Mouse (Mus musculus) lung, adult 2 months (tissue): ENCODE results near the gene Pck2. TPM values are rescaled to one million over a fixed set of nuclear protein-coding genes. Genes with fewer than 3 reads are reported as not detected.

Source experiments
- DNase-seq: peaks from one replicate; pipeline ENCODE4 v3.0.0; 2022
- H3K4me1 ChIP-seq: fragments of 200-500 bp; 2 replicates; pipeline ENCODE4 v1.6.1; 2011; ENCODE audit warnings: low read length; ENCODE audit not compliant: control insufficient read depth, insufficient read depth
- H3K4me3 ChIP-seq: fragments of 200-500 bp; replicated peaks from 2 replicates; pipeline ENCODE3; 2011; ENCODE audit warnings: low read depth, mild to moderate bottlenecking, control low read depth, low read length; ENCODE audit errors: extremely low read depth
- CTCF ChIP-seq: fragments of 200-500 bp; IDR thresholded peaks from 2 replicates; pipeline ENCODE4 v1.5.1; 2011; ENCODE audit warnings: mild to moderate bottlenecking, low read length, control low read depth; ENCODE audit not compliant: insufficient read depth
- POLR2A ChIP-seq: fragments of 200-500 bp; IDR thresholded peaks from 2 replicates; pipeline ENCODE4 v1.6.1; 2011; ENCODE audit warnings: low read depth, mild to moderate bottlenecking, control low read depth, low read length, borderline replicate concordance; ENCODE audit errors: extremely low read depth
- WGBS: fragments of 180-500 bp; shearing (Covaris S2); methylation state at CpG from one replicate; pipeline ENCODE4 v1.1.7; 2018; 5-methylcytosine and 5-hydroxymethylcytosine counted together
- polyA plus RNA-seq: library from polyadenylated mRNA; depleted of rRNA; stranded (reverse); fragments of >200 nt; gene quantifications from 2 replicates; pipeline ENCODE4 v1.2.3, GENCODE M21; 2012

The Pck2 gene
- polyA plus RNA-seq, 1 experiment: 34.1 TPM

DNA sequence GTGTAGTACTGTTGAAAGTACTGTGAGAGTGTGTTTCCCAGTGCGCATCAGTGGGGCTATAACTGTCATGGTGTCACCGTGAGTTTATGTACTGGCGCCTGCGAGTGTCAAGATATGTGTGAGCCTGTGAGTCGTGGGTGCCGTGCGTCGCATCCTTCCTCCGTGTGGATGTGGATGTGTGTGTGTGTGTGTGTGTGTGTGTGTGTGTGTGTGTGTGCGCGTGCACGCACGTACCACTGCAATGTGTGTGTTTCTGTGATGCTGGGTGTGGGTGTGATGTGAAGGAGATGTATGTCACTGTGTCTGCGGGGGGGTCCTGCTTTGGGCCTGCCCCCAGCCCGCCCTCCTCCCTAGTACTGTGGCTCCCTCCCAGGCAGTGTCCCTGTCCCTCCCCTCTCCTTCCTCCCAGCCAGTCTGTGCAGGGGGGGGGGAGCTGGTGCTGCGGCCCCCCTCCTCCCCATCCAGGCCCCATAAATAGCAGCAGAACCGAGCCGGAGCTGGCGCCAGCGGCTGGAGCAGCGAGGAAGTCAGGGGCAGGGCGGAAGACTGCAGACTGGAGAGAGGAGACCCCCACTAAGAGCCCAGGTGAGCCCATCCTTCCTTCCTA is 29.8 kb upstream of the Pck2 start, which contains the start of gene Cpne6:
Gene Cpne6 (plus strand): TSS at position 321 of the 607 bp plus-strand sequence.
- WGBS: 63% methylated on average over 21 of the region's 22 CpGs
- no peak within 1 kb of the TSS for H3K4me3 ChIP-seq
- DNase-seq: no peak
- H3K4me1 ChIP-seq: no peaks in the 10 kb centered on the region
- TF ChIP-seq CTCF (no peak), POLR2A (no peak)

DNA sequence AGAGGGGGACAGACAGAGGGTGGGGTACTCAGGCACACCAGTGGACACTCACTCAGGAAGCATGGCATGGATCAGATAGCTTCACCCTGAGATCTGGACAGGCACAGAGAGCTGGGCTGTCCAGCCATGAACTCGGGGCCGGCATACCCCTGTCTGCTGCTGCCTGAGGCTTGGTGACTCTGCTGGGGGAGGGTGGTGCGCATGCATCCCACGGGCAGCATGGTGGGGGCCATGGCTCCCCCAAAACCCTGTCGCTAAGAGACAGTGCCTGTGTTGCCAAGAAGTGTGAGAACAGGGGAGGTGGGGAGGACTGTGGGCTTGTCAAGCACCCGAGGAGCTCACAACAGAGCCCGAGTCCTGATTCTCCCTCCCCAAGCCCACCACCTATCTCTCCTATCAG is 29.0 kb upstream of the Pck2 start:
- TF ChIP-seq POLR2A: no peak
- TF ChIP-seq CTCF: no peak
- DNase-seq: no peak
- WGBS: 40% methylated on average over 7 of the region's 7 CpGs
- Histone ChIP-seq H3K4me3 (no peak overlapping the region), H3K4me1 (no peaks in the 10 kb centered on the region)

DNA sequence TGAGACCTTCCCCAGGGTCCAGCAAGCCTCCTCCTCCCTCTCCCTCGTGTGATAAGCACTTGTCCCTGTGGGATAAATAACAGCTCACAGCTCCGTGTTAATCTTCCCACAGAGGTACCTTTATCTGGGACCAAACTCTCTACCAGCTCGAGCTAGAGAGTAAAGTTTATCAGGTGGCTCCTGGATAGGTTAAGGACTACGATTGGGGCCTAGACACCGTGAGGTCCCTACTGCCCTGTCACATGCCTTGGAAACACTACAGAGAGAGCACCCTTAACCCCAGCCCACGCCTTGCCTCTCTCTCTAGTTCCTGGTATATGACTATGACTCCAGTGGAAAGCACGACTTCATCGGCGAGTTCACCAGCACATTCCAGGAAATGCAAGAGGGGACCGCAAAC is 26.1 kb upstream of the Pck2 start:
- 45% methylated on average over 10 of the region's 10 CpGs for WGBS
- Histone ChIP-seq H3K4me1 (no peaks in the 10 kb centered on the region), H3K4me3 (no peak overlapping the region)
- TF ChIP-seq CTCF: no peak
- no peak for TF ChIP-seq POLR2A
- DNase-seq: no peak

DNA sequence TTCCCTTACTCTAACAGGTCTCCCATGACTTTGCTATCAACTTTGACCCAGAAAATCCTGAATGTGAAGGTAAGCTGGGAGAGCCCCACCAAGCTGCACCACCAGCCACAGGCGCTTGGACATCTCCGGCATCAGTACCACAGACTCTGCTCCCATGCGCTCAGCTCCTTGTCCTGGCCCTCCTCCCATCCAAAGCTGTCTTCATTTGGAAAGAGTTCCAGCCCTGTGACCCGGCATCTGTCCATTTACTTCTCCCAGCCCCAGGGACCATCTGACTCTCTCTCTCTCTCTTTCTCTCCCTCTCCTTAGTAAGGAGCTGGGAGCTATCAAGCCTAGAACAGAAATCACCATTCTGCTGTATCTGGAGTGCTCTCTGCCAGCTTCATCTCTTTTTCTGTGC is 24.2 kb upstream of the Pck2 start:
- TF ChIP-seq POLR2A (no peak), CTCF (no peak)
- no peak for DNase-seq
- 86% methylated on average over 4 of the region's 4 CpGs for WGBS
- H3K4me3 ChIP-seq: no peak overlapping the region
- no peaks in the 10 kb centered on the region for H3K4me1 ChIP-seq

DNA sequence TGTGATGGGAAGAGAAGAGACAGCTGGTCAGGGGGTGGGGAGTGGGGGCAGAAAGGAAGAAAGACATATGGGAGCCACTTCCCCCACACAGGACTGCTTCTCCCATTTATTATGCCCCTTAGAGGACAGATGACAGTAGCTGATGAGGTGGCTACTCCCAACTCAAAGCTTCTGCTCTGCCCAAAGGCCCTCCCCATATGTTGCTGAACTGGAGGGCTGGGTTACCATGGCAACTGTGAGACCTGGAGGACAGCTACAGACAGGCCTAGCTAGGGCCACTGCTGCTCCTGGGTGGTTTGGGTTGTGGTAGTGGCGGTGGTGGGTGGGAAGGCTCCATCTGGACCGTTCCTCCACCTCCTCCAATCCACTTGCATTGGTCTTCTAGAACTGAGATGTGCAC is 21.2 kb upstream of the Pck2 start:
- no peak overlapping the region for H3K4me3 ChIP-seq
- TF ChIP-seq CTCF: no peak
- TF ChIP-seq POLR2A: no peak
- H3K4me1 ChIP-seq: no peaks in the 10 kb centered on the region
- DNase-seq: no peak
- WGBS: 60% methylated on average over 2 of the region's 2 CpGs

DNA sequence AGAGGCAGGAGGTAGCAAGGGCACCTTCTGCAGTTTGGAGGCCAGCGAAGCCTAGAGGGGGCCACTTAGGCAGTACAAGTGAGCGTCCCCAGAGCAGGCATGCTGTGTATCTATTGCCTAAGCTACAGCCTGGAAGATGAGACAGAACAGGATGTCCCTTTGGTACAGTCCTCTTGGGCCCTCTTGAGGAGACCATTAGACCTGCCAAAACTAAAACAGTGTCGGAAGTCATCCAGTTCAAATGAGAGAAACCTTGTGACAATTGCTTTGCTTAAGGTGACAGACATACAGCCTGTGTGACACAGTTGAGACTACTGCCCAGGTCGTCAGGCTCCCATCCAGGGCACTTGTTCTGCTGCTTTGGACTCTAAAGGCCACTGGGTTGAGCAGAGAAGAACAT is 20.5 kb upstream of the Pck2 start:
- WGBS: 68% methylated on average over 4 of the region's 4 CpGs

DNA sequence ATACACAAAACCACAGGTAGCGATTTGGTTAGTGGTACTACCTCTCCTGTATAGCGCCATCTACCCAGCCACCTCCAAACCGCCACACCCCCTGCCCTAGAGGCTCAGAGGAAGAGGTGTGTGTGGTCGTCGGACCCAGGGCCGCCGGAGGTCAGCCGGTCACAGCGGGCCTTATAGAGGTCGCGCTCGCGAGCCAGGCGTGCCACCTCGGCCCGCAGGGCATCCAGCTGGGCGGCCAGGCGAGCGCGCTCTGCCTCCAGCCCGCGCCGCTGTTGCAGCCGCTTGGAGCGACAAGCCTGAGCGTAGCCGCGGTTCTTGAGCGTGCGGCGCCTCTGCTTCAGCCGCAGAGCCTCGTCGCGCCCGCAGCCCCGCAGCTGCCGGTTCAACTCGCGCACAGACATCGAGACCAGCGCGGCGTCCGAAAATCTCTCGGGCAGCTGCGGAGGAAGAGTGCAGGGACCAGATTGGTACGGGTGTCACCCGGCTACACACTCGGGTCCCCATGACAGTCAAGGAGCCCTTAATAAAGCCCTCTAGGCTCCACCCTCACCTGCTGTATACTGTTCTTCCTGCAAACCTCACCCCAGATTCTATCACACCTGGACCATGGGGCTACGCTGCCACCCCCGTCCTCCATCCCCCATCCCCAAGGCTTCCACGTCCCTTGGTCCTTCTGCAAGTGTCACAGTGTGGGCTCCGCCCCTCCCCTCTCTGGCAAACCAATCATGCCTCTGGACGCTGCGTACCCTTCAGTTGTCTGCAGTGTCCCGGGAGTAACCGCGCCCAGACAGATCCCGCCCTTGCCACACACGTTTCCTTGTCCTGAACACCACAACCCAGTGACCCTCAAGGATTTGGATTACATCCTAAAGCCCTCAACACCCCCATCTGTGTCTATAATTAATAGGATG is 19.4 kb upstream of the Pck2 start:
- H3K4me3 ChIP-seq: no peak overlapping the region
- DNase-seq: peak; percentile 14
- H3K4me1 ChIP-seq: no peaks in the 10 kb centered on the region
- TF ChIP-seq CTCF (no peak), POLR2A (no peak)
- 3% methylated on average over 61 of the region's 61 CpGs for WGBS

More for the DNA sequence above, 20.5 kb upstream of the Pck2 start:
- H3K4me1 ChIP-seq: no peaks in the 10 kb centered on the region
- H3K4me3 ChIP-seq: no peak overlapping the region
- TF ChIP-seq POLR2A: no peak
- no peak for TF ChIP-seq CTCF
- no peak for DNase-seq

DNA sequence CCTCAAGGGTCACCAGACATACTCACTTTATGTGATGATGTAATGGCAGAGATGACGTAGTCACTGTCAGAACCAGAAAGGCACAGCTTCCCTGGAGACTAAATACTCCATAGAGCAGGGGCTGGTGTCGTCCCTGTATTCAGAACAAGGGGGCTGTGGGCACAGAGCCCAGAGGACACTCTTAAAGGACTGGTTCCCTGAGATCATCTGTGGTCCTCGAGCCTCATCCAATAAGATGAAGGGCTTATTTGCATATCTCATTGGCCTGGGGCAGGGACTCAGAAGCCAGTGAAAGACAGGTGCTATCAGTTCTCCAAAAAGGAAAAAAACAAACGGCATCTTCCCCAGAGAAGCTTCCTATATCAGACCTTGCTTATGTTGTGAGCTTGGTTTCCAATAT is 16.0 kb upstream of the Pck2 start:
- WGBS: 31% methylated on average over 4 of the region's 4 CpGs
- no peaks in the 10 kb centered on the region for H3K4me1 ChIP-seq
- TF ChIP-seq CTCF (no peak), POLR2A (no peak)
- DNase-seq: no peak
- H3K4me3 ChIP-seq: no peak overlapping the region

DNA sequence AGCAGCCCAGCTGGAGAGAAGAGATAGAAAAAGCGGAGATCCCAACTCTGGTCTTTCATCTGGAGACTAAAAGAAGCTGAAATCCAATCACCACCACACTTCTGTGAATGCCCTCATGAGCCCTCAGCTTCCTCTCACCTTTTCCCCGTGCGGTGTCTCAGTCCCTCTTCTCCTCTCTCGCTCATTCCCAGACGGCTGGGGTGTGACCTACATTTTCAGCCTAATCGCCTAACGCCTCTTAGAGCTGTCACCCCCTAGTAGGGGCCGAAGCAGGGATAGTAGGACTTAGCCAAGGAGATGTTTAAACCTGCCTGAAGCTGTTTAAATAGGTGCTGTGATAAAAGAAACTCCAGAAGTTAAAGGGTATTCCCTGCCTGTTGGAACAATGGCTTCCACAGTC is 15.3 kb upstream of the Pck2 start, which contains the start of gene Nrl:
Gene Nrl (minus strand): TSS at position 197 of the 400 bp plus-strand sequence.
- WGBS: 20% methylated on average over 8 of the region's 8 CpGs
- H3K4me3 ChIP-seq: no peak within 1 kb of the TSS
- no peak for DNase-seq
- no peaks in the 10 kb centered on the region for H3K4me1 ChIP-seq
- TF ChIP-seq POLR2A (no peak), CTCF (no peak)
